Mouse (Mus musculus): ENCODE measurements around the gene Prkaa2. TPM values are rescaled to one million over a fixed set of nuclear protein-coding genes. Genes with fewer than 3 reads are reported as not detected.
"Not testable (repeated sequence)": the region's sequence is repeated elsewhere in the genome, so short reads cannot be mapped to it uniquely, and the experiment has no call there.

Prkaa2 gene
- polyA plus RNA-seq, 1 experiment from 2014 or later: 9.8 TPM

- H3K27ac ChIP-seq: no peak overlapping the region
- H3K9me3 ChIP-seq: no peaks in the 10 kb centered on the region
- WGBS: 44% methylated on average over 3 of the region's 3 CpGs
- no peak overlapping the region for H3K4me3 ChIP-seq (replicated peaks)
- H3K36me3 ChIP-seq: peaks cover 3% of the 10 kb centered on the region; the same call in 1 of the 2 replicates
- no peak overlapping the region for H3K9ac ChIP-seq (replicated peaks)
- no peaks in the 10 kb centered on the region for H3K27me3 ChIP-seq
- ATAC-seq: no peak
- no peak overlapping the region for H3K4me2 ChIP-seq (replicated peaks)
- no peaks in the 10 kb centered on the region for H3K4me1 ChIP-seq (replicated peaks)
These were observed 38.7 kb downstream of the Prkaa2 start for GRCm38 (mm10) chr4:105070982-105071381.

- Histone ChIP-seq H3K9me3 (no peaks in the 10 kb centered on the region), H3K27me3 (no peaks in the 10 kb centered on the region), H3K36me3 (peaks cover 6% of the 10 kb centered on the region; the same call in 1 of the 2 replicates), H3K4me1 (replicated peaks) (no peaks in the 10 kb centered on the region), H3K9ac (replicated peaks) (no peak overlapping the region), H3K4me2 (replicated peaks) (no peak overlapping the region), H3K4me3 (replicated peaks) (no peak overlapping the region), H3K27ac (no peak overlapping the region)
- 86% methylated on average over 5 of the region's 5 CpGs for WGBS
- no peak for ATAC-seq
These were observed 58.4 kb downstream of the Prkaa2 start for GRCm38 (mm10) chr4:105051291-105051690.

- Histone ChIP-seq H3K4me3 (replicated peaks) (no peak overlapping the region), H3K27me3 (no peaks in the 10 kb centered on the region), H3K4me2 (replicated peaks) (no peak overlapping the region), H3K9ac (replicated peaks) (no peak overlapping the region), H3K36me3 (peaks cover 11% of the 10 kb centered on the region; the same call in 1 of the 2 replicates), H3K27ac (no peak overlapping the region), H3K4me1 (replicated peaks) (no peaks in the 10 kb centered on the region), H3K9me3 (no peaks in the 10 kb centered on the region)
- 95% methylated on average over 1 of the region's 1 CpGs for WGBS
- no peak for ATAC-seq
These were observed 59.6 kb downstream of the Prkaa2 start for GRCm38 (mm10) chr4:105050041-105050440.

- no peaks in the 10 kb centered on the region for H3K4me1 ChIP-seq (replicated peaks)
- H3K27ac ChIP-seq: no peak overlapping the region
- no peak overlapping the region for H3K4me2 ChIP-seq (replicated peaks)
- no peak for ATAC-seq
- no peak overlapping the region for H3K4me3 ChIP-seq (replicated peaks)
- H3K36me3 ChIP-seq: peaks cover 3% of the 10 kb centered on the region; the same call in 1 of the 2 replicates
- H3K27me3 ChIP-seq: no peaks in the 10 kb centered on the region
- H3K9me3 ChIP-seq: no peaks in the 10 kb centered on the region
- no peak overlapping the region for H3K9ac ChIP-seq (replicated peaks)
These were observed 75.4 kb downstream of the Prkaa2 start for GRCm38 (mm10) chr4:105034259-105034658.

GRCm38 (mm10) chr4:105033153-105033552 is 76.5 kb downstream of the Prkaa2 start:
- no peaks in the 10 kb centered on the region for H3K27me3 ChIP-seq
- no peak overlapping the region for H3K9ac ChIP-seq (replicated peaks)
- WGBS: 44% methylated on average over 7 of the region's 7 CpGs
- H3K9me3 ChIP-seq: no peaks in the 10 kb centered on the region
- no peaks in the 10 kb centered on the region for H3K4me1 ChIP-seq (replicated peaks)
- H3K4me3 ChIP-seq (replicated peaks): no peak overlapping the region
- H3K27ac ChIP-seq: no peak overlapping the region
- H3K36me3 ChIP-seq: peaks cover 3% of the 10 kb centered on the region; the same call in 1 of the 2 replicates
- H3K4me2 ChIP-seq (replicated peaks): no peak overlapping the region
- no peak for ATAC-seq

- no peak overlapping the region for H3K4me2 ChIP-seq (replicated peaks)
- WGBS: 54% methylated on average over 8 of the region's 8 CpGs
These were observed 78.6 kb downstream of the Prkaa2 start for GRCm38 (mm10) chr4:105031104-105031503.

GRCm38 (mm10) chr4:105027278-105027677 is 82.4 kb downstream of the Prkaa2 start:
- Histone ChIP-seq H3K27ac (no peak overlapping the region), H3K9me3 (no peaks in the 10 kb centered on the region), H3K4me3 (replicated peaks) (no peak overlapping the region), H3K9ac (replicated peaks) (no peak overlapping the region), H3K27me3 (no peaks in the 10 kb centered on the region), H3K4me2 (replicated peaks) (no peak overlapping the region), H3K4me1 (replicated peaks) (no peaks in the 10 kb centered on the region), H3K36me3 (no peaks in the 10 kb centered on the region)
- no peak for ATAC-seq
- WGBS: 74% methylated on average over 6 of the region's 6 CpGs

More at GRCm38 (mm10) chr4:105031104-105031503, 78.6 kb downstream of the Prkaa2 start:
- no peaks in the 10 kb centered on the region for H3K27me3 ChIP-seq
- H3K4me3 ChIP-seq (replicated peaks): no peak overlapping the region
- no peak overlapping the region for H3K9ac ChIP-seq (replicated peaks)
- ATAC-seq: no peak
- peaks cover 3% of the 10 kb centered on the region; the same call in 1 of the 2 replicates for H3K36me3 ChIP-seq
- H3K27ac ChIP-seq: no peak overlapping the region
- no peaks in the 10 kb centered on the region for H3K9me3 ChIP-seq
- no peaks in the 10 kb centered on the region for H3K4me1 ChIP-seq (replicated peaks)

- 0 out of 2 replicates have a peak, but pooled peaks cover 3% of the 10 kb centered on the region for H3K36me3 ChIP-seq
- ATAC-seq: no peak
- no peak overlapping the region for H3K4me3 ChIP-seq (replicated peaks)
- no peaks in the 10 kb centered on the region for H3K27me3 ChIP-seq
- no peaks in the 10 kb centered on the region for H3K9me3 ChIP-seq
- no peak overlapping the region for H3K27ac ChIP-seq
- no peak overlapping the region for H3K9ac ChIP-seq (replicated peaks)
- 90% methylated on average over 4 of the region's 4 CpGs for WGBS
- 0 out of 2 replicates have a peak, but pooled peaks cover 5% of the 10 kb centered on the region for H3K4me1 ChIP-seq (replicated peaks)
- H3K4me2 ChIP-seq (replicated peaks): no peak overlapping the region
These were observed 93.6 kb downstream of the Prkaa2 start for GRCm38 (mm10) chr4:105016006-105016613.

- Histone ChIP-seq H3K9me3 (no peaks in the 10 kb centered on the region), H3K9ac (replicated peaks) (no peak overlapping the region), H3K4me2 (replicated peaks) (no peak overlapping the region), H3K27ac (no peak overlapping the region), H3K36me3 (0 out of 2 replicates have a peak, but pooled peaks cover 3% of the 10 kb centered on the region), H3K4me3 (replicated peaks) (no peak overlapping the region), H3K4me1 (replicated peaks) (0 out of 2 replicates have a peak, but pooled peaks cover 3% of the 10 kb centered on the region), H3K27me3 (no peaks in the 10 kb centered on the region)
- ATAC-seq: no peak
- WGBS: 87% methylated on average over 6 of the region's 6 CpGs
These were observed 94.2 kb downstream of the Prkaa2 start for GRCm38 (mm10) chr4:105015496-105015895.

- no peak overlapping the region for H3K4me3 ChIP-seq (replicated peaks)
- H3K4me1 ChIP-seq (replicated peaks): no peaks in the 10 kb centered on the region
- H3K27me3 ChIP-seq: no peaks in the 10 kb centered on the region
- WGBS: 93% methylated on average over 7 of the region's 7 CpGs
- 0 out of 2 replicates have a peak, but pooled peaks cover 3% of the 10 kb centered on the region for H3K36me3 ChIP-seq
- no peak overlapping the region for H3K4me2 ChIP-seq (replicated peaks)
- ATAC-seq: no peak
- no peak overlapping the region for H3K27ac ChIP-seq
- H3K9me3 ChIP-seq: peaks cover 3% of the 10 kb centered on the region; the same call in 1 of the 2 replicates
- H3K9ac ChIP-seq (replicated peaks): no peak overlapping the region
These were observed 96.0 kb downstream of the Prkaa2 start for GRCm38 (mm10) chr4:105013718-105014117.

GRCm38 (mm10) chr4:105007360-105008018 is 102.2 kb downstream of the Prkaa2 start:
- Histone ChIP-seq H3K9ac (replicated peaks) (no peak overlapping the region), H3K27ac (no peak overlapping the region), H3K4me3 (replicated peaks) (no peak overlapping the region), H3K36me3 (no peaks in the 10 kb centered on the region), H3K27me3 (no peaks in the 10 kb centered on the region), H3K4me2 (replicated peaks) (no peak overlapping the region), H3K4me1 (replicated peaks) (no peaks in the 10 kb centered on the region), H3K9me3 (peaks cover 3% of the 10 kb centered on the region; the same call in 1 of the 2 replicates)
- 83% methylated on average over 4 of the region's 4 CpGs for WGBS
- no peak for ATAC-seq

- not testable (repeated sequence) for H3K27ac ChIP-seq; ATAC-seq; H3K4me2 ChIP-seq (replicated peaks); H3K36me3 ChIP-seq; H3K4me1 ChIP-seq (replicated peaks); H3K4me3 ChIP-seq (replicated peaks); H3K9ac ChIP-seq (replicated peaks); H3K27me3 ChIP-seq; H3K9me3 ChIP-seq
- 91% methylated on average over 12 of the region's 12 CpGs for WGBS
These were observed 105.0 kb downstream of the Prkaa2 start for GRCm38 (mm10) chr4:105004649-105005048.

Data from midbrain, embryonic 13.5 days (tissue).